Mouse (Mus musculus) ES-E14 (cell line): Measurements from ENCODE around the gene Fam222a. TPM values are rescaled to one million over a fixed set of nuclear protein-coding genes. Genes with fewer than 3 reads are reported as not detected.

Experiments
- DNase-seq: peaks from one replicate; pipeline ENCODE4 v3.0.0-alpha.2; 2013; ENCODE audit warnings: low read depth, low spot score
- H3K27ac ChIP-seq: 2 replicates; pipeline ENCODE4 v1.5.1; 2012; ENCODE audit warnings: low read depth, mild to moderate bottlenecking, low read length, moderate library complexity, mixed read lengths; ENCODE audit not compliant: poor library complexity, insufficient read depth, severe bottlenecking
- H3K36me3 ChIP-seq: 2 replicates; pipeline ENCODE4 v1.6.1; 2012; ENCODE audit warnings: mild to moderate bottlenecking, low read length, moderate library complexity, mixed read lengths; ENCODE audit not compliant: control insufficient read depth, poor library complexity, insufficient read depth, severe bottlenecking
- H3K4me1 ChIP-seq, 2 experiments: fragments of 150-350 bp in 1 of 2; sonication (generic) in 1 of 2; 2 replicates each; pipeline ENCODE4 v1.6.1; 2012; ENCODE audit warnings: low read length in 2 of 2, mild to moderate bottlenecking in 1 of 2, mixed read lengths in 1 of 2; ENCODE audit not compliant: control insufficient read depth in 2 of 2, insufficient read depth in 2 of 2, poor library complexity in 1 of 2
- H3K4me3 ChIP-seq, 2 experiments: fragments of 150-350 bp in 1 of 2; sonication (generic) in 1 of 2; 2 replicates each; pipeline ENCODE4 v1.5.1; 2012; ENCODE audit warnings: low read length in 2 of 2, low read depth in 1 of 2, mild to moderate bottlenecking in 1 of 2, mixed read lengths in 1 of 2; ENCODE audit not compliant: insufficient read depth in 1 of 2, poor library complexity in 1 of 2, severe bottlenecking in 1 of 2
- H3K9ac ChIP-seq: 2 replicates; pipeline ENCODE4 v1.6.1; 2012; ENCODE audit warnings: low read depth, mild to moderate bottlenecking, low read length, mixed read lengths; ENCODE audit not compliant: poor library complexity, insufficient read depth, severe bottlenecking
- H3K9me3 ChIP-seq: fragments of 150-350 bp; sonication (generic); 2 replicates; pipeline ENCODE4 v1.6.1; 2012; ENCODE audit warnings: low read depth, mild to moderate bottlenecking, low read length; ENCODE audit not compliant: control insufficient read depth, insufficient read depth
- CHD2 ChIP-seq: IDR thresholded peaks from 2 replicates; pipeline ENCODE4 v1.6.1; 2014; ENCODE audit warnings: mild to moderate bottlenecking, low read depth, low read length, inconsistent platforms
- HCFC1 ChIP-seq: IDR thresholded peaks from 2 replicates; pipeline ENCODE4 v1.6.1; 2012; ENCODE audit warnings: low read length, inconsistent platforms, borderline replicate concordance; ENCODE audit not compliant: insufficient read depth
- MAFK ChIP-seq: IDR thresholded peaks from 2 replicates; pipeline ENCODE4 v1.6.1; 2014; ENCODE audit warnings: mild to moderate bottlenecking, low read depth, low read length, inconsistent platforms; ENCODE audit not compliant: insufficient read depth
- ZC3H11A ChIP-seq: IDR thresholded peaks from 2 replicates; pipeline ENCODE4 v1.6.1; 2012; ENCODE audit warnings: low read depth, mild to moderate bottlenecking, inconsistent platforms, low read length, borderline replicate concordance
- ZNF384 ChIP-seq: IDR thresholded peaks from 2 replicates; pipeline ENCODE4 v1.6.1; 2012; ENCODE audit warnings: low read depth, low read length, inconsistent platforms
- in situ Hi-C, 2 experiments: fragments of 600-800 bp; cut with MboI; formaldehyde crosslinking; loops; one replicate each; pipeline ENCODE4 v1.15.1; 2025; ENCODE audit warnings: low sequenced_read_pairs in 2 of 2, inconsistent platforms in 1 of 2; ENCODE audit not compliant: unreplicated experiment in 2 of 2
- total RNA-seq: library from RNA; depleted of rRNA; stranded (reverse); fragments of 300-350 nt; gene quantifications from 2 replicates; pipeline ENCODE4 v1.2.3, GENCODE M21; 2012

Gene Fam222a
- total RNA-seq, 1 experiment, result 1.2 TPM

DNA sequence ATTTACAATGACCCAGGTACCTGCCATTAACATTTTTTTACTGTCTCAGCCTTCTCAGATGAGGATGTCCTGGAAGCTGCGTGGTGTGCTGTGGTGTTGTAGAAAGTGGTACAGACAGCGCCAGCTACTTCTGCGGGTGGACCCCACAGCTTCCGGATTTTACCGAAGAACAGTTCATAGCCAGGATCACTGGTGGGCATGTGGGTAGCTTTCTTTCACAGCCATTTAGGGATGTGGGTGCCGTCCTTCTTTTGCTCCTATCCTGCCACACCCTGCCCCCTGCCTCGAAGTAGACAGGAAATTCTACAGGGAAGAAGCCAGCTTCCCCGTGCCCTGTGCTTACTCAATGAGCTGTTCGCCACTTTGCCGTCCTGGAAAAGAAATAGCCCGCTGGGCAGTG is 11.7 kb upstream of the Fam222a start:
- H3K9me3 ChIP-seq, result no peaks in the 10 kb centered on the region
- no peak overlapping the region for H3K27ac ChIP-seq
- in situ Hi-C loops, result no loop called here
- peaks cover 0 to 8% of the 10 kb centered on the region in 2 experiments; a peak in 2 of 4 replicates for H3K4me1 ChIP-seq
- no peak for DNase-seq
- H3K36me3 ChIP-seq, result no peaks in the 10 kb centered on the region
- no peak for TF ChIP-seq ZC3H11A
- TF ChIP-seq ZNF384, result no peak
- no peak for TF ChIP-seq CHD2
- no peak for TF ChIP-seq MAFK
- no peak for TF ChIP-seq HCFC1
- no peak overlapping the region for H3K9ac ChIP-seq
- peak overlapping the region in 1 of 2 experiments; percentile 12; a peak in 1 of 4 replicates for H3K4me3 ChIP-seq

DNA sequence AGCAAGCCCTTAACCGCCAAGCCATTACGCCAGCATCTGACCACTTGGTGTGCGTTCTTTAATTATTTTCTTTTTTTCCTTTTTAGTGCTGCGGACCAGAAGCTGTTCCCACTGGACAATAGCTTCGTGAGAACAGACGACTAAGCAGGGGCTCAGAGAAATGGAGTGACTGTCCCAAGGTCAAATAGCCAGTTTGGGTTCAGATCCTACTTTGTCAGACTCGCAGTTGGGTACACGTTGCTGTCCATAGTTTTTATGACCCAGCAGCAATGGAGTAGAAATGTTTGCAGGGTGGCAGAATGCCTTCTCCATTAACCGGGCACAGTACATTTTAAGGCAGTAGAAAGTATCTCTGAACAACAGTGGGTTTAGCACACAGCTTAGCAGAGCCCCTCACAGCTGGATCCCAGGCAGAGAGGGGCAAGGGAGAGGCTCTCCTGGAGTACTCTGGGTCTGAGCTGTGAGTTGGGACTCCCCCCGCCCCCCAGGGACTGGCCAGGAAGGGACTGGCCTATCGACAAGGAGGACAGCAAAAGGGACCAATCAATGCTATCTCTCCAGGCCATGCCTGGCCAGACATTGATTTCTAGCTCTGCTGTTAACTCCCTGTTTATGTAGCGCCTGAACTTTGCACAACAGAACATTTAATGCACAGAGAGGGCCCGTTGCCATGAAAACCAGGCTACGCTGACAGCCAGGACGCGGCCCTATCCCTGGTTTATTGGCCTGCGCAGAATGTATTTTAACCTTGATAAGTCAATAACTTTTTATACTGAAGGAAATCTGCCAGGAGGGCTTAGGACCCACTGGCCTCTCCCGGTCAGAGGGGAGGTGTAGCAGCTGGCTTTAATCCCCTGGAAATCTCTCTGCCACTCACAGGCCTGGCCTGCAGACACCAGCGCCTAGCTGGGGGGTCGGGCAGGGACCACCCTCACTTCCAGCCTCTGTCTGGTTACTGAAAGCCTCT is 9.8 kb upstream of the Fam222a start:
- H3K4me3 ChIP-seq, result no peak overlapping the region
- H3K36me3 ChIP-seq, result no peaks in the 10 kb centered on the region
- DNase-seq, result no peak
- H3K9ac ChIP-seq, result no peak overlapping the region
- peaks cover 0 to 14% of the 10 kb centered on the region in 2 experiments; a peak in 2 of 4 replicates for H3K4me1 ChIP-seq
- no peaks in the 10 kb centered on the region for H3K9me3 ChIP-seq
- no peak for TF ChIP-seq MAFK
- no peak for TF ChIP-seq CHD2
- TF ChIP-seq HCFC1, result no peak
- TF ChIP-seq ZNF384, result no peak
- no peak for TF ChIP-seq ZC3H11A
- no peak overlapping the region for H3K27ac ChIP-seq
- in situ Hi-C loops, result no loop called here

- Histone ChIP-seq H3K4me3 (peak overlapping the region; percentile 52 to 62), H3K9me3 (no peaks in the 10 kb centered on the region), H3K4me1 (peaks cover 0 to 19% of the 10 kb centered on the region in 2 experiments; a peak in 2 of 4 replicates), H3K27ac (peak overlapping the region; percentile 66), H3K36me3 (no peaks in the 10 kb centered on the region), H3K9ac (no peak overlapping the region)
- DNase-seq, result no peak
- in situ Hi-C loops, result no loop called here
- no peak for TF ChIP-seq ZNF384
- TF ChIP-seq MAFK, result no peak
Measured at GRCm38 (mm10) chr5:114560533-114560936, 7.3 kb upstream of the Fam222a start.

GRCm38 (mm10) chr5:114560965-114561364 is 6.9 kb upstream of the Fam222a start:
- Histone ChIP-seq H3K9ac (no peak overlapping the region), H3K4me1 (peaks cover 0 to 22% of the 10 kb centered on the region in 2 experiments; a peak in 2 of 4 replicates), H3K27ac (peak overlapping the region; percentile 66), H3K4me3 (peak overlapping the region; percentile 52 to 62), H3K9me3 (no peaks in the 10 kb centered on the region), H3K36me3 (no peaks in the 10 kb centered on the region)
- in situ Hi-C loops, result no loop called here
- TF ChIP-seq ZC3H11A (no peak), CHD2 (no peak), MAFK (no peak), HCFC1 (no peak), ZNF384 (no peak)
- DNase-seq, result no peak
